Mouse (Mus musculus) forebrain, embryonic 12.5 days (tissue): ENCODE data around the gene Scn8a. TPM values are rescaled to one million over a fixed set of nuclear protein-coding genes. Genes with fewer than 3 reads are reported as not detected.

Experiments
- ATAC-seq: fragments of 200-750 bp; cut with Nextera tagmentation; 2 replicates; pipeline ENCODE4 v1.8.0; 2017; ENCODE audit warnings: moderate TSS enrichment; ENCODE audit not compliant: low FRiP score
- H3K27ac ChIP-seq: fragments of 300-500 bp; sonication (generic); 2 replicates; pipeline ENCODE4 v1.5.1; 2016; ENCODE audit warnings: mild to moderate bottlenecking
- H3K27me3 ChIP-seq: fragments of 300-500 bp; sonication (generic); 2 replicates; pipeline ENCODE4 v1.6.1; 2016; ENCODE audit warnings: mild to moderate bottlenecking
- H3K36me3 ChIP-seq: fragments of 300-500 bp; sonication (generic); replicated peaks from 2 replicates; pipeline ENCODE4 v1.6.1; 2016; ENCODE audit warnings: mild to moderate bottlenecking
- H3K4me1 ChIP-seq: fragments of 300-500 bp; sonication (generic); 2 replicates; pipeline ENCODE4 v1.6.1; 2016
- H3K4me2 ChIP-seq: fragments of 300-500 bp; sonication (generic); 2 replicates; pipeline ENCODE4 v1.6.1; 2016; ENCODE audit warnings: mild to moderate bottlenecking, moderate library complexity
- H3K4me3 ChIP-seq: fragments of 300-500 bp; sonication (generic); replicated peaks from 2 replicates; pipeline ENCODE4 v1.5.1; 2016; ENCODE audit warnings: mild to moderate bottlenecking
- H3K9ac ChIP-seq: fragments of 300-500 bp; sonication (generic); 2 replicates; pipeline ENCODE4 v1.6.1; 2016; ENCODE audit warnings: mild to moderate bottlenecking
- H3K9me3 ChIP-seq: fragments of 300-500 bp; sonication (generic); 2 replicates; pipeline ENCODE4 v1.6.1; 2016
- WGBS: fragments of 180-500 bp; shearing (Covaris S2); methylation state at CpG from one replicate; pipeline ENCODE4 v1.1.7; 2016; 5-methylcytosine and 5-hydroxymethylcytosine counted together
- polyA plus RNA-seq: library from polyadenylated mRNA; unstranded; fragments of >200 nt; fragmentation: Nextera tagmentation; extraction: Ambion mirVana; gene quantifications from 2 replicates; pipeline ENCODE4 v1.2.1, GENCODE M21; 2016

The Scn8a gene
- polyA plus RNA-seq, 1 experiment from 2014 or later, result 20.7 TPM

DNA sequence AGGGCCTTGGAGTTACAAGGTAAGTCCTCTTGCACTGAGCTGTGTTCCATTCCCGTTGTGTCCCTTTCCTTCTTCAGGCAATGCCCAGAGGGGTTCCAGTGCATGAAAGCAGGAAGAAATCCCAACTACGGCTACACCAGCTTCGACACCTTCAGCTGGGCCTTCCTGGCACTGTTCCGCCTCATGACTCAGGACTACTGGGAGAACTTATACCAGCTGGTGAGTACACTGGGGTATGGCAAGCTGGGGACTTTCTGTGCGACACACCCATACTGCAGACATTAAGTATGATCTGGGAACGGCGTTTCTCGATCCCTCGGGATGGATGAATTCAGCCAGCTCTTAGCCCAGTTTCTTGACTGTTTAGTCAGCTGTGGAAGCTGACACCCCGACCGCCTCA, 101.8 kb downstream of the Scn8a start:
- no peaks in the 10 kb centered on the region for H3K9me3 ChIP-seq
- no peaks in the 10 kb centered on the region for H3K27me3 ChIP-seq
- H3K4me2 ChIP-seq, result no peak overlapping the region
- peaks cover 16% of the 10 kb centered on the region; the same call in 1 of the 2 replicates for H3K36me3 ChIP-seq
- H3K4me3 ChIP-seq, result no peak overlapping the region
- H3K27ac ChIP-seq, result no peak overlapping the region
- WGBS, result 89% methylated on average over 11 of the region's 11 CpGs
- H3K9ac ChIP-seq, result no peak overlapping the region
- peaks cover 11% of the 10 kb centered on the region; the same call in 1 of the 2 replicates for H3K4me1 ChIP-seq
- no peak for ATAC-seq

DNA sequence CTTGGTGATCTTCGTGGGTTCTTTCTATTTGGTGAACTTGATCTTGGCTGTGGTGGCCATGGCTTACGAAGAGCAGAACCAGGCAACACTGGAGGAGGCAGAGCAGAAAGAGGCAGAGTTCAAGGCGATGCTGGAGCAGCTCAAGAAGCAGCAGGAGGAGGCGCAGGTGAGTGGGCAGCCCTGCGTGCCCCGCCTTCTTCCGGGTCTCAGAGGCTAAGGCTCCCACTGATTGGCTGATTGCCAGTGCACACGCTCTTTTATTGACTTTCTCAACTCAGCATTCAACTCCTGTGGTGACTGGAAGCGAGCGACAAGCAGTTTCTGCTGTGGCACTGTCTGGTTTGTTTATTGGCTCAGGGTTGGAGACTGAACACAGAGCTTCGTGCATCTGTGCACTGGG, 103.1 kb downstream of the Scn8a start:
- Histone ChIP-seq H3K27me3 (no peaks in the 10 kb centered on the region), H3K4me2 (no peak overlapping the region), H3K4me3 (no peak overlapping the region), H3K27ac (no peak overlapping the region), H3K9ac (no peak overlapping the region), H3K36me3 (peaks cover 16% of the 10 kb centered on the region; the same call in 1 of the 2 replicates), H3K9me3 (no peaks in the 10 kb centered on the region), H3K4me1 (peaks cover 11% of the 10 kb centered on the region; the same call in 1 of the 2 replicates)
- no peak for ATAC-seq
- WGBS, result 44% methylated on average over 11 of the region's 11 CpGs

DNA sequence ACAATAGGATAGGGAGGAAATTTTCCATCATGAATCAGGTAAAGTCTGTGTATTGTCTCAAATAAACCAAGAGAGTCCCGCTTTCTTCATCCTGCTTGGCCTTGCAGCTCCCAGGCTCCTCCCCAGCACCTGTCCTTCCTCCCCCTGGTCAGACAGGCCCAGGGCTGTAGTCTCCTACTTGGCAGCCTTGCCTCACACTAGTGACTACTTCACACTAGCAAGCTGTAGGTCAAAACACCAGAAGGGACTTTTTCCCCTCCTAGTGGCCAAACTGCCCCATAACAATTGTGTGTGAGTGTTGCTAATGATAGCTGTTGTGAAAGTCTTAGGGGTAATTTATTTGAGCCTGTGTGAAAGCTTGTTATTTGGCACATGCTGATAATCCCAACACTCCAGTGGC, 105.0 kb downstream of the Scn8a start:
- no peak overlapping the region for H3K9ac ChIP-seq
- H3K4me3 ChIP-seq, result no peak overlapping the region
- peaks cover 16% of the 10 kb centered on the region; the same call in 1 of the 2 replicates for H3K36me3 ChIP-seq
- H3K27me3 ChIP-seq, result no peaks in the 10 kb centered on the region
- 81% methylated on average over 1 of the region's 1 CpGs for WGBS
- peaks cover 7% of the 10 kb centered on the region; the same call in 1 of the 2 replicates for H3K4me1 ChIP-seq
- no peak for ATAC-seq
- no peak overlapping the region for H3K27ac ChIP-seq
- H3K4me2 ChIP-seq, result no peak overlapping the region
- no peaks in the 10 kb centered on the region for H3K9me3 ChIP-seq

DNA sequence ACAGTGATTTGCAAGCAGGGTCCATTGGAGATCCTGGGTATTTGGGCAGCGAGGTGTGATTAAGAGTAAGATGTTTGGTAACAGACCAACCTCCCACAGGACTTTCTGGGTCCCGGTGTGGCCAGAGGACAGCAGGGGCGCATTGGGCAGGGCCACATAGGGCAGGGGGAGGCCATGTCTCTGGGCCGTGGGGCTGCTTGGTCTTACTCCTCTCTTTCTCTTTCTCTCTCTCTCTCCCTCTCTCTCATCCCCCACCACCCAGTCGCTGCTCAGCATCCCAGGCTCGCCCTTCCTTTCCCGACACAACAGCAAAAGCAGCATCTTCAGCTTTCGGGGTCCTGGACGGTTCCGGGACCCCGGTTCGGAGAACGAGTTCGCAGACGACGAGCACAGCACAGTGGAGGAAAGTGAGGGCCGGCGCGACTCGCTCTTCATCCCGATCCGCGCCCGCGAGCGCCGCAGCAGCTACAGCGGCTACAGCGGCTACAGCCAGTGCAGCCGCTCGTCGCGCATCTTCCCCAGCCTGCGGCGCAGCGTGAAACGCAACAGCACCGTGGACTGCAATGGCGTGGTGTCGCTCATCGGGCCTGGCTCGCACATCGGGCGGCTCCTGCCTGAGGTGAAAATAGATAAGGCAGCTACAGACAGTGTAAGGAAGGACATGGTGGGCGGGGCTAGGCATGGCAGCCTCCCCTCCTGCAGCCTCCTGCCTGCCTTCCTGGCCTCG, 113.9 kb downstream of the Scn8a start:
- H3K36me3 ChIP-seq, result no peaks in the 10 kb centered on the region; the same call in 1 of the 2 replicates
- H3K9me3 ChIP-seq, result no peaks in the 10 kb centered on the region
- H3K9ac ChIP-seq, result peak overlapping the region; percentile 71
- peaks cover 27% of the 10 kb centered on the region for H3K4me1 ChIP-seq
- H3K27me3 ChIP-seq, result 0 out of 2 replicates have a peak, but pooled peaks cover 3% of the 10 kb centered on the region
- H3K4me2 ChIP-seq, result peak overlapping the region; percentile 79
- ATAC-seq, result peak; percentile 90
- peak overlapping the region; percentile 71 for H3K27ac ChIP-seq
- H3K4me3 ChIP-seq, result peak overlapping the region; percentile 54
- WGBS, result under 1% methylated on average over 46 of the region's 46 CpGs

DNA sequence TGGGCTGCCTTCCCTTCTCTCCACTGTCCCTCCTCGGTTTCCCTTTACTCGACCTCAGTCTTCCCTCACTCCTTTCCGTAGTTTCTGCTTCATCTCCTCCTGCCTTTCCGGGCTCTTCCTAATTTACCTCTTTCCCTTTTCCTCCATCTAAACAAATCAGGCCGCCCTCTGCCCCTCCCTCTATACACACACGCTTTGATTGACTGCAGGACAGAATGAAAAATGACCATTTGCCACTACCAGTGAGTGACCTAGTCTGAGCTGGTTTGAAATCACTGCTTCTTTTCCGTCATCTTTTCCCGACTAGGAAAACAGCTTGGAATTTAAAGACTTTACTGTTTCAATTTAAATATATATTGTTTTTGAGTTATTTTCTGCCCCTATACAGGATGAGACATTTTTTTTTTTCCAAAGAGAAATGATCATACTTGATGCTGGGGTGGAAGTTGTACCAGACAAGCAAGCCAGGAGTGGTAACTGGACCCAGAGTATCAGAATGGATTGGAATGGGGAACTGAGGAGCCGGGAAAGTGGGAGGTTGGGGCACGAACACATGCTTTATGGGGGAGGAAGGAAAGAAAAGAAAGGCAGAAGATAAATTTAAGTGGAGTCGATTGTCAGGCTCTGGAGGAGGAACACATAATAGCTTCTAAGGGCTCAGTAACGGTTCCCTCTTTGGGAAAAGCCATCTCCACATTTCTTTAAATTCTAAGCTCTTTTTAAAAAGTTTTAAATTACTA, 114.7 kb downstream of the Scn8a start:
- peak overlapping the region; percentile 54 for H3K4me3 ChIP-seq
- H3K9ac ChIP-seq, result peak overlapping the region; percentile 71
- no peaks in the 10 kb centered on the region for H3K9me3 ChIP-seq
- H3K27ac ChIP-seq, result peak overlapping the region; percentile 71
- H3K36me3 ChIP-seq, result peaks cover 1% of the 10 kb centered on the region
- 0 out of 2 replicates have a peak, but pooled peaks cover 3% of the 10 kb centered on the region for H3K27me3 ChIP-seq
- 25% methylated on average over 12 of the region's 12 CpGs for WGBS
- ATAC-seq, result peak; percentile 56; the same call in 1 of the 2 replicates
- peaks cover 27% of the 10 kb centered on the region for H3K4me1 ChIP-seq
- peak overlapping the region; percentile 79 for H3K4me2 ChIP-seq

DNA sequence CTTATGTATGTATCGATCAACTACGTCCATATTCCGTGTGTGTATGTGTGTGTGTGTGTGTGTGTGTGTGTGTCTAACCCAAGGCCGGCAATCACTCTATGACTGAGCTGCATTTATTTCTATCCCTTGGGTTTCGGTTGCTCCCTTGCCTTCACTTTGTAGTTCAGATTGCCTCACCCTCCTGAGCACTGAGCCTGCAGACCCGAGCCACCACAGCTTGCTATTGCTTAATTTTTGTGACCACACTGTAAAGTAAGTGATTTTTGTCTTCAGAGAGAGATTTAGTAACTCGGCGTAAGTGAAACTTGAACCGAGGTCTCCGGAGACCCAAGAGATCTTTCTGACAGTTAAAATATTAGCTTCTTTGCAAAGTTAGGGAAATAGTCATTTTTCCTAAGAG, 116.8 kb downstream of the Scn8a start:
- WGBS, result 86% methylated on average over 10 of the region's 10 CpGs
- no peaks in the 10 kb centered on the region for H3K9me3 ChIP-seq
- H3K9ac ChIP-seq, result no peak overlapping the region
- H3K4me1 ChIP-seq, result peaks cover 27% of the 10 kb centered on the region
- no peak overlapping the region for H3K4me2 ChIP-seq
- no peak for ATAC-seq
- peaks cover 4% of the 10 kb centered on the region for H3K36me3 ChIP-seq
- 0 out of 2 replicates have a peak, but pooled peaks cover 3% of the 10 kb centered on the region for H3K27me3 ChIP-seq
- H3K27ac ChIP-seq, result peak overlapping the region; percentile 36; the same call in 1 of the 2 replicates
- no peak overlapping the region for H3K4me3 ChIP-seq

DNA sequence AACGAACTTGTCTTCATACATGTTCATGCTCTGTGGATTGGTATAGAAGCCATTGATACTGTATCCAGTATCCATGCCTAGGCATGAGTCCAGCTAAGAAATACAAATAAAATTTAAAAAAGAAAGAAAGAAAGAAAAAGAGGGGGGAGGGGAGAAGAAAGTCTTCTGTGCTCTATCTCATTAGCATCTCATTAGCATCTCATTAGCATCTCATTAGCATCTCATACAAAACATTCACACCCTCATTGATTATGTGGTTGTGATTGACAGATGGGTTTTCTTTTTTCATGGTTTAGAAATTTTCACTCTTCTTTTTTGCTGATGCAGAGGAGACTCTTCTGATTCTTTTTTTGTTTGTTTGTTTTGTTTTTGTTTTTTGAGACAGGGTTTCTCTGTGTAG, 117.4 kb downstream of the Scn8a start:
- H3K4me1 ChIP-seq, result peaks cover 27% of the 10 kb centered on the region
- WGBS, result 74% methylated on average over 1 of the region's 1 CpGs
- peaks cover 4% of the 10 kb centered on the region for H3K36me3 ChIP-seq
- H3K4me3 ChIP-seq, result no peak overlapping the region
- H3K9me3 ChIP-seq, result no peaks in the 10 kb centered on the region
- H3K27me3 ChIP-seq, result 0 out of 2 replicates have a peak, but pooled peaks cover 3% of the 10 kb centered on the region
- H3K27ac ChIP-seq, result no peak overlapping the region
- ATAC-seq, result no peak
- no peak overlapping the region for H3K4me2 ChIP-seq
- H3K9ac ChIP-seq, result no peak overlapping the region

DNA sequence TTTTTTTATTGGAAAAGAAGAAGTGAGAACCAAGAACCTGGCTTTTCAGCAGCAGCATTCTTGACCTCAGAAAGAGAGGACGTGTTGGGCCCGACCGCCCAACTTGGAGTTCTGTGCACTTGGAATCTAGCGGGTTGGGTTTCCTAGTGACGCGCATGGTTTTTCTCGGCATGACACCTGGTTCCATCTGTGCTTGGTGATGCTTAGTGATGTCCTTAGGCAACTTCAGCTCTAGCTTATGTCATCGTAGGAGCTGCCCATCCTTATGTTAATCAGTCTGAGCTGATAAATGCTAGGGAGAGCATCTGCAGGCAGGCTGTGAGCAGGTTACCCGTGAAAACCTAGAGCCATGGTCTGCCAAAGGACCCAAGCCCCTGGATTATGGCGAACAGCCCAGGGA, 120.6 kb downstream of the Scn8a start:
- Histone ChIP-seq H3K4me1 (peaks cover 10% of the 10 kb centered on the region), H3K4me3 (no peak overlapping the region), H3K9me3 (no peaks in the 10 kb centered on the region), H3K4me2 (no peak overlapping the region), H3K36me3 (peaks cover 4% of the 10 kb centered on the region), H3K27me3 (no peaks in the 10 kb centered on the region), H3K27ac (no peak overlapping the region), H3K9ac (no peak overlapping the region)
- no peak for ATAC-seq
- 92% methylated on average over 10 of the region's 10 CpGs for WGBS

DNA sequence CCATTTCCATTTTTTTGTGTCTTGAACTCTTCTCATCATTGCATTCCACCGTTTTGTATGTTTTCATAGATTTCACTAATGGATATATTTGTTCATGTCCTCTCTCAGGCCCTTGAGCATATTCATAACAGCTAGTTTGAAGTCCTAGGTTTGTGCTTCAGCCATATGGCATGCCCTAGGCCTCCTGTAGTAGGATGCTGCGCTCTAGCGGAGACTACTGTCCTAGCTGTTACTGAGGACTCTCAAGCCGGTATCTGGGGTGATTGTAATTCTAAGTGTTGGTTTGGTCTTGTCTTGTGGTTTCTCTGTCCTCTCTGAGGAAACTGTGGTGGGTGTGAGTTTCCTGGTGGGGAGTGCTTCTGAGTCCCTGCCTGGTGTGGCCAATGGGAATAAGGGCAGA, 127.4 kb downstream of the Scn8a start:
- no peaks in the 10 kb centered on the region for H3K27me3 ChIP-seq
- H3K4me1 ChIP-seq, result no peaks in the 10 kb centered on the region
- H3K4me3 ChIP-seq, result no peak overlapping the region
- H3K4me2 ChIP-seq, result no peak overlapping the region
- no peak overlapping the region for H3K27ac ChIP-seq
- H3K9me3 ChIP-seq, result no peaks in the 10 kb centered on the region
- ATAC-seq, result 0 out of 2 replicates have a peak, but pooled peaks have one; percentile 23
- H3K36me3 ChIP-seq, result peaks cover 2% of the 10 kb centered on the region
- 32% methylated on average over 4 of the region's 4 CpGs for WGBS
- H3K9ac ChIP-seq, result no peak overlapping the region

DNA sequence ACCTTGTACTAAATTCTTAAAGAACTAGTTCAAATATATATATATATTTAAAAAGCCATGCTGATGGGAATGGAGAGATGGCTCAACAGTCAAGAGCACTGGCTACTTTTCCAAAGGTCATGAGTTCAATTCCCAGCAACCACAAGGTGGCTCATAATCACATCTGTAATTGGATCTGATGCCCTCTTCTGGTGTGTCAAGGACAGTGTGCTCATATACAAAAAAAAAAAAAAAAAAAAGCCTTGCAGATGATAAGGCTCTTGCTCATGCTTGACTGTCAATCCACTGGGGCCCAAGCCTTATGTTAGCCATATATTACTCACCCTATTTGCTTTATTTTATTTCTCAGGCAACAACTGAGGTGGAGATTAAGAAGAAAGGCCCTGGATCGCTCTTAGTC, 132.0 kb downstream of the Scn8a start:
- H3K9me3 ChIP-seq, result no peaks in the 10 kb centered on the region
- H3K27ac ChIP-seq, result no peak overlapping the region
- H3K4me3 ChIP-seq, result no peak overlapping the region
- no peak overlapping the region for H3K9ac ChIP-seq
- peaks cover 7% of the 10 kb centered on the region for H3K36me3 ChIP-seq
- H3K4me2 ChIP-seq, result no peak overlapping the region
- H3K27me3 ChIP-seq, result no peaks in the 10 kb centered on the region
- peaks cover 4% of the 10 kb centered on the region; the same call in 1 of the 2 replicates for H3K4me1 ChIP-seq
- 97% methylated on average over 1 of the region's 1 CpGs for WGBS
- ATAC-seq, result no peak

DNA sequence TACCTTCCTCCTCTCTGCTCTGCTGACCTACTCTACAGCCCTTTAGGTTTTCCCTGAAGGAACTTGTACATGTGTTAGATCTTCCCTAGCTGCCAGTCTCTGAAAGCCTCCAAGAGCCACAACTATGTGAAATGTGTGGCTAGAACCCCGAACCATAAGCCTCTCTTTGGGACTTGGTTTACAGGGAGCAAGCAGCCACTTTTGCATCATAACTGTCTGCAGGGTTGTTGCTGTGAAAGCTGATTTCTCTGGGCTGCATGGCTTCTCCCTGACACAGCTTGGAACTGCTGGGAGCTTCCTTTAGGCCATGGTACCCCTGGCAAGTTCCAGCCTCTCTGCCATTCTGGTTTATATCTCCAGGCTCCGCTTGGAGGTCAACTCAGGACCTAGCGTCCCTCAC, 132.8 kb downstream of the Scn8a start:
- Histone ChIP-seq H3K4me1 (peaks cover 11% of the 10 kb centered on the region; the same call in 1 of the 2 replicates), H3K27ac (no peak overlapping the region), H3K4me3 (no peak overlapping the region), H3K27me3 (0 out of 2 replicates have a peak, but pooled peaks cover 4% of the 10 kb centered on the region), H3K36me3 (peaks cover 7% of the 10 kb centered on the region), H3K9ac (no peak overlapping the region), H3K4me2 (no peak overlapping the region), H3K9me3 (no peaks in the 10 kb centered on the region)
- ATAC-seq, result no peak
- WGBS, result 91% methylated on average over 3 of the region's 3 CpGs

DNA sequence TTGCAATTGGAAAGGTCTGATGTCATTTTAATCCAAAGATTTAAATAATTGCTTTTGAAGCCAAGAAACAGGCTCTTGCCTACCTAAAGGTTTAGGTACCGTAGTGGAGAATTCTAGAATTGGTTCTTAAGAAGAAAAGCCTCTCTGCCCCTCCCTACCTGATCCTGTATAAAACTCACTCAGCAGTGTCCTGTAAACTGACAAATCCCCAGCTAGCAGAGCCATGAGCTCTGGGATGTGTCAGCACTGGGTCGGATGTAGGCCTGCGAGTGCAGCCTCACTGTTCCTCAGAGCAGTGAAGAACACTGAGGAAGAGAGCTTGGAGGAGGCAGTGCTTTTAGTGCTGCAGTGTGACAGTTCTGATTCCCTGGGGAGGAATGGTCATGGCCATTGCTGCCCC, 134.9 kb downstream of the Scn8a start:
- no peak for ATAC-seq
- Histone ChIP-seq H3K9me3 (no peaks in the 10 kb centered on the region), H3K4me3 (no peak overlapping the region), H3K27me3 (peaks cover 10% of the 10 kb centered on the region; the same call in 1 of the 2 replicates), H3K4me1 (peaks cover 11% of the 10 kb centered on the region; the same call in 1 of the 2 replicates), H3K9ac (no peak overlapping the region), H3K36me3 (peaks cover 7% of the 10 kb centered on the region), H3K27ac (no peak overlapping the region), H3K4me2 (no peak overlapping the region)
- WGBS, result 65% methylated on average over 3 of the region's 3 CpGs
